Mouse (Mus musculus) fat pad, adult 2 months (tissue): ENCODE measurements around the gene Lonrf2.

Source experiments
- DNase-seq: peaks from one replicate; pipeline ENCODE4 v3.0.0-alpha.2; 2011; ENCODE audit warnings: low read depth, low spot score; ENCODE audit errors: extremely low read depth

Gene Lonrf2

DNA sequence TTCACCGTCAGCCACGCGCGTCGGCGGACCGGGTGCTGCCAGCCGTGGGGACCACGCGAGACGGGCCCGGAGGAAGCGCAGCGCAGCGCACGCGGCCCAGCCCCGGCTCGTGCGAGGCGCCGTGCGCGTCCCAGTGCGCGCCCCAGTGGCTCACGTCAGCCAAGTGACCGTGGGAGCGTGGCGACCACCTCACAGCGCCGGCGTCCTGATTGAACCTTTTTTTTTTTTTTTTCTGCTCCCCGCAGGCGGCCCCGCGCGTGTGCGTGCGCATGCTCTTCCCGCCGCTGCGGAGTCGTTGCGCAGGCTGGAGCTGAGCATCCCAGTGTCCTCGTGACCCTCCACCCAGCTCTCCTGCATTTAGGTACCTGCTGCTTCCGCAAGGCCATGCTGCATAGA lies at the start of gene Lonrf2:
Gene Lonrf2, minus strand, starts transcription at position 235 of the 396 bp plus-strand sequence.
- no peak for DNase-seq

- DNase-seq: no peak
These were observed 49.4 kb upstream of the Lonrf2 start for GRCm38 (mm10) chr1:38885956-38886355.

- no peak for DNase-seq
These were observed 47.3 kb upstream of the Lonrf2 start for GRCm38 (mm10) chr1:38883766-38884165.

DNA sequence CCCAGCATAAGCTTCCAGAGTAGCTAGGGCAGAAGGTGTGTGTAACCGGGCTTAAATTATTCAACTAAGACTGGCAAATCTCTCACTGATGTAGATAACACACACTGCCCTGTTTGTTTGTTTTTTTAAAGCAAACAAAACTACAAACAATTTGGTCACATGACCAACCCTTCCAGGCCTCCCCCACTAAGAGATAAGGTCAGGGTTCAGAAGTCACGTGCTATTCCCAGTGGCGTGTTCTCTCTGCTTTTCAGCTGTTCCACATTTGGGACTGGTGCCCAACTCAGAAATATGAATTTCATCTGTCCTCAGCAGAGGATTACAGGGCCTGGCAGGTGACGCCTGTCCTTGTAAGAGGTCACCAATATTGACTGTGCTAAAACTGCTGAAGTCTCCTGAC lies 46.2 kb upstream of the Lonrf2 start:
- DNase-seq: no peak

DNA sequence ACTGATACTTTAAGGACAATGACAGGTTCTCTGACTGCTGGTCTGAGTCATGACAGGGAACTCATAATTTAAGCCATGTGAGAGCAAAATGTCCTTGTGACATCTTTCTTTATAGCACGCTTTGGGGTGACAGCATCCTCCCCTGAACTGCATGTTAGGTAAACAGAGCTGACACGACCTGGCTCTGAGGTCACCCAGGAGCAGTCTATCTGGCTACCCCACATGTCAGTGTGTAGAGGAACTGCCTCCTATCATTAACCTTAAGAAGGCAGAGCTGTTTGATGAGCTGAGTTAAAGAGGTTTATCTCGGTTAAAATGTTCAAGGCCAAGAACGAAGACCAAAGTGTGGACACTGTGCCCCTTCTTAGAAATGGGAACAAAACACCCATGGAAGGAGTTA lies 44.9 kb upstream of the Lonrf2 start:
- no peak for DNase-seq

GRCm38 (mm10) chr1:38876671-38877382 lies 40.3 kb upstream of the Lonrf2 start:
- DNase-seq: no peak

DNA sequence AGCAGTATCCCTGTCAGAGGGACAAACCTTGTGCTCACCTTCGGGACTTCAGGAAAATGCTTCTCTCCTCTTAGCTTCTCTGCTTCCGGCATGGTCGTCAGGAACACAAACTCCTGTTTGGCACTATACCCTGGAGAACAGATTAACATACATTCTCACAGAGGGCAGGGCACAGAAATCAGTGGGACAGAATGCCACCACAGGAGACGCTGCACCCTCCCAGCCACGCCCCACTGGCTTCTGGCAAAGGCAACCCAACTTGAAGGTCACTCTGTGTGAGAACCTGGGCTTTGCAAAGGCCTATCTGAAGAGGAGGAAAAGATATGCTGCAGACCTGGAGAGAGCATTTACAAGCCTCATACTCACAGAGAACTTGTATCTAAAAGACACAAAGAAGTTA lies 37.4 kb upstream of the Lonrf2 start:
- no peak for DNase-seq

- no peak for DNase-seq
These were observed 35.3 kb upstream of the Lonrf2 start for GRCm38 (mm10) chr1:38871834-38872233.

GRCm38 (mm10) chr1:38869398-38870195 lies 33.1 kb upstream of the Lonrf2 start:
- no peak for DNase-seq

DNA sequence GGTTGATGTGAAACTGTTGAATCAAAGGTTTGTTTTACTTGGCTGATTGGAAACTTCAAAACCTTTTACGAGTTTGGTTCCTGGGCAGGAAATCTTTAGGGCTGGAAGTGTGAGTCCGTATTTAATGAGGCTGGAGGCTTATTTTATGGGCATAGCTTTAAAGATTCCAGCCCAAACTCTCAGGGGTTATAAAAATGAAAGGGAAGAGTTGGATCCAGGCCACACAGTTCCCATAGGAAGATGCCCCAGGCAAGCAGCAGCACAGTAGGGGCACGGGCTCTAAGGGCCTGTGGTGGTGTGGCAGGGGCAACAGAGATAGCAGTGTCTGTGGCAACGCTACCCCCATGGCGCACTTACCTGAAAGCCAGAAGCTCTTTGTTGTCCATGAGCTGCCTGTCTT lies 29.7 kb upstream of the Lonrf2 start:
- DNase-seq: no peak

- no peak for DNase-seq
These were observed 27.8 kb upstream of the Lonrf2 start for GRCm38 (mm10) chr1:38864341-38864740.

- no peak for DNase-seq
These were observed 25.7 kb upstream of the Lonrf2 start for GRCm38 (mm10) chr1:38862213-38862612.

DNA sequence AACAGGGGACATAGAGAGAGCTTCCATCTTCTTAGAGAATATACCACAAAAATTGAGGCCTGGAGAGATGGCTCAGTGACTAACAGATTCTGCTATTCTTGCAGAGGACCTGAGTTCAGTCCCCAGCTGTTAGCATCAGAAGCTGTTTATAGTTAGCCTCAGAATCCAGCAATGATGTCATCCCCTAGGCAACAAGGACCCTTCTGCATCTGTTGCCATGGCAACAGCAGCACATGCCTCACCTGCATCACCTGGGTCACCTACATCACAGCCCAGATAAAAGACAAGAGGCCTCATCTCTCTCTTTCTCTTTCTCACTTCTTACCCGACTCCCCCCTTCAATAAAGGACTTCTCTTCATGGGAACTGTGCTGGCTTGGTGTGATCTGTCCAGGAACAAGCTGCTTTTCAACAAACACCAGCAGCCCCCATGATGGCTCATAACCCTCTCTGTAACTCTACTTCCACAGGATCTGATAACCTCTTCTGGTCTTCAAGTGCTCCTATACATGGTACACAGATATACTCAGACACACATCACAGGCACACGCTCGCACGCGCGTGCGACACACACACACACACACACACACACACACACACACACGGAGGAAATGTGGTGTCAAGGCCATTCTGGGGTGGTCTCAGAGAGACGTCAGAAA lies 24.5 kb upstream of the Lonrf2 start:
- no peak for DNase-seq

DNA sequence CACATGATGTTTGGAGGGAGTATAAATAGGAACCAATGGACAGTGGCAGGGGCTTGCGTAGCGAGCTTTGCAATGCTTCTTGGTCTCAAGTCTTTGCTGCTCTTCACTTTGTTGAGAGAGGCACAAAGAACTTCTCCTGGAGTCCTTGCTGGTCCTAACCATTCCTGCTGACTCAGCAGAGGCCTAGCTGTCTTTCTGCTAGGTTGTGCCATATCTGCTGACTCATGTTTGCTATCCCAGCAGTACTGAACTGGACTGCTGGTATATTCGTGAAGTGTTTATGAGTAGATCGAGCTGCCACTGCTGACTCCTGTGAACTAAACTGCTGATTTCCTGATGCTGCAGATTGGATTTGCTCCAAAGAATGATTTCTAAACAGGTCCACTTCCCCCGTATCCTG lies 23.7 kb upstream of the Lonrf2 start:
- DNase-seq: no peak

DNA sequence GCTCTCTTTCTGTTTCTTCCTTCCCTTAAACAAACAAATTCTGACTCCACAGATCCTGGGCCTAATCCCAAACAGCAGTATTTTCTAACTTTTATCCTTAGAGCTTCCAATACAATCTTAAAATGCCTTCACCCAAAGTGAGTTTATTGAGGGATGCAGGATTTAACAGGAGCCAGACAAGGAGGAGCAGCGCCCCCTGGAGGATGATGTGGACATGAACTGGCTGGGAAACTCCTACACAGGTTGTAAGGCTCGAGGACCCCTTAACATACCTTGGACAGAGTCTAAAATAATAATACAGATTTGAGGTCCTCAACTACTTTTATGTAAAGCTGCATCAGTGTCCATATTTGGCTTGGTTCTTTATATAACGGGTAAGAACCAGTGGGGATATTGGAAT lies 19.7 kb upstream of the Lonrf2 start:
- DNase-seq: no peak

DNA sequence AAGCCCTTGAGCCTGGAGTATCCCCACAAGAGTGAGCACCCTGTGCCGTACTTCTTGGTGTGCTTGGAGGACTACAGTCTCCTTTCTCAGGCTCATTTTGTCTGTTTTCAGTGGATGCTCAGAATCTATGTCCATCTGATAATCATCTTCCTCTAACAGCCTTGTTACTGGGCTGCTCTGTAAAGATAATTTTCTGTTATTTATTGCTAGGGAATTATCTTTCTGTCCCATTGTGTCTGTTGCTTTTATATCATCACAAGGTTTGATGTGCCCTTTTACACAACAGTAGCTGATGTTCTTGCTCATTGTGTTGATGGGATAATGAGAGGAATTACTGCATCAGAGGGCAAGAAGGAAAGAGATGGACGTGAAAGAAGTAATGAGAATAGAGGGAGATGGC lies 15.7 kb upstream of the Lonrf2 start:
- DNase-seq: no peak

- DNase-seq: no peak
These were observed 14.1 kb upstream of the Lonrf2 start for GRCm38 (mm10) chr1:38850650-38851049.

- no peak for DNase-seq
These were observed 12.2 kb upstream of the Lonrf2 start for GRCm38 (mm10) chr1:38848451-38849289.

DNA sequence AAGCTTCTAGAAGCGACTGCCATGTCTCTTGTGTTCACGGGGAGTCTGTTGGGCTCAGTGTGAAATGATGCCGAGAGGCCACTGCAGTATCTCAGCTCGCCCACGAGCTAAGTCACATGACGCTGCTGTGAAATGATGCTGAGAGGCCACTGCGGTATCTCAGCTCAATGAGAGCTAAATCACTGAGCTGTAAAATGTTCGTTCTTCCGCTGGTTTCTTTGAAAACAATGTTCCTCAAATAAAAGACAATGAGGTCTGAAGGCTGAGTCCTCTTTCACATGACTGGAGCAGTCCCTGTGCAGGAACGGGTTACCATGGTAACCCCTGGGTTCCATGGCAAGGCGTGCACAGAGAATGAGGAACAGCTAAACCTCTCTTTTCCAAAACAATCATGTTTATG lies 11.5 kb upstream of the Lonrf2 start:
- no peak for DNase-seq

DNA sequence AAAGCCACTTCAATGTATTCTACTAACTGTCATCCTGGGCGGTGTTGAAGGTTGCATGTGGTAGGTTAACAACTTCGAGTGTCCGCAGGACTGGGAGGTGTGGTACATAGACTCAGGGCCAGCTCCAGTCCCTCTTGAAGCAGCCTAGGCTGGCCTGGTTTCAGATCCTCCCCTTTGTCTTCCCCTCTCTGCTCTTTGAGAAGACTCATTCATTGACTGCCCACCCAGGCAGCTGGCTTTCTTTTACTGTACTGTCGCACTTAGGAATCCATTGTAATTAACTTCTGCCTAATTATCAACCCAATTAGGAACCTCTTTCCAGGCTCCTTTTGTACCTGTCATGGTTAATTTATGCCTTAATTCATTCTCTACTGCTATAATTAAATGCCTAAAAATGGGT lies 6.8 kb upstream of the Lonrf2 start:
- DNase-seq: no peak

GRCm38 (mm10) chr1:38842861-38843260 lies 6.3 kb upstream of the Lonrf2 start:
- no peak for DNase-seq
